Mouse (Mus musculus) right cerebral cortex, postnatal 36 days (tissue): ENCODE measurements around the gene Map4k4.

Experiments used
- DNase-seq, 2 experiments: peaks; one replicate each; pipeline ENCODE4 v3.0.0; 2022; ENCODE audit warnings: low spot score in 2 of 2, mixed read lengths in 1 of 2

Gene Map4k4

DNA sequence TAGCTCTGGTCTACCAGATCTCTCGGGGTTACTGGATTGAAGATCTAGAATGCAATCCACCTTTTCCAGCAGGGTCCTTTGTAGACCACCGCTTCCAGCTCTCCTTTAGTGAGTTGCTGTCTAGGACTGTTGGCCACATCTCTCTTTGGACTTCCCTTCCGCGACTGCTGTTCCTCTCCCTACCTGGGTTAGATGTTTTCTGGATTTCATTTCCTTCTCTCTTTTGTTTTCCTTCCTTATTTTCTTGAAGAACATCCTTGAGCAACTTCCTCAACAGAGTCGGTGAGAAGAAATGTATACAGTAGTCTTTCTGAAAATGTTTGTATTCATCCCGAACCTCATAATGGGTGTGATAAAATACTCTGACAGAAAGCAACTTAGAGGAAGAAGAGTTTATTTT is 137.1 kb downstream of the Map4k4 start:
- DNase-seq: no peak

DNA sequence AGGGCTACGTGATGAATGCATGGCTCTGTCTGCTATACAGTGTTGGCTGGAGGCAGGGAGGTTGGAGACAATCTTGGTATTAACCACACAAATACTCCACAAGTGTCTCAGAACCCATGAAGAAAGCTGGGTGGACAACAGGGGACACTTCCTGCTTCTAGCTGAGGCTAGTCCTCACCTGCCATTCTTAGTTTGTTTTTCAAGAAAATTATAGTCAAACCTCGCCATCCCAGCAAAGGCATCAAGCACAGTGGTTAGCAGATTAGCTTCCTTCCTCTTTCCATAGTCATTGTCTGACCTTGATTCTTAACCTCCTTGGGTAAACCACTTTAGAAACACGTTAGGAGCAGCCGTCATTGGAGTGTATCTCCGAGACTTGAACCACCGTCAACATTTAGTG is 145.0 kb downstream of the Map4k4 start:
- no peak for DNase-seq

DNA sequence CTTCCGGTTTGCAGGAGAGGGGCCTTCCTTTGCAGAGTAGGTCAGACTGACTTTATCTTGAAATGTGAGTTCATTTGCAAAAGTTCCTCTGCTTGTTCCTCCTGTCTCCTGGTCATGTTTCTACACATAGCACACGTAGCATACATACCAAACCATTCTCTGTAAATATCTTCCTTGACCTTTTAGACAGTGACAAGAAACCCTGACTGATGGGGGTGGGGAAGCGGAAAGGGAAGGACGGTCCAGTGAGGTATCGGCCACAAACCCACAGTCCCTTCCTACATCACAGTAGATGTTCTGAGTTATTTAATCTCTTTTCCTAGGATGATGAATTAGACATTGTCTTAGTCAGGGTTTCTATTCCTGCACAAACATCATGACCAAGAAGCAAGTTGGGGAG is 145.9 kb downstream of the Map4k4 start:
- DNase-seq: no peak

DNA sequence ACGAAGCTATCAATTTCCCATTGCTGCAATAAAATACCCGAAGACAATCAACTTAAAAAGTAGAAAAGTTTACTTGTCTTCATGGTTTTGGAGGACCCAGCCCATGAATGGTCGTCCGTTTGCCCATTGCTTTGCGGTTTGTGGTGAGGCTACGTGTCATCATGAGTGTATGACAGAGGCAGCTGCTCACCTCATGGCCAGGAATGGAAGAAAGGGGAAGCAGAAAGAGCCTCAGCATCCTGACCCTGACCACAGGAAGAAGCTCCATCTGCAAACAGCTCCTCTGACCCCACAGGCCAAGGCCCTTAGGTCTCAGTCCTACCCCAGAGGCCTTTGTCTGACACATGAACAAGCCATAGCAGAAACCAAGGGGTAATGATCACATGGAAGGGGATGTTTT is 150.4 kb downstream of the Map4k4 start:
- DNase-seq: no peak

DNA sequence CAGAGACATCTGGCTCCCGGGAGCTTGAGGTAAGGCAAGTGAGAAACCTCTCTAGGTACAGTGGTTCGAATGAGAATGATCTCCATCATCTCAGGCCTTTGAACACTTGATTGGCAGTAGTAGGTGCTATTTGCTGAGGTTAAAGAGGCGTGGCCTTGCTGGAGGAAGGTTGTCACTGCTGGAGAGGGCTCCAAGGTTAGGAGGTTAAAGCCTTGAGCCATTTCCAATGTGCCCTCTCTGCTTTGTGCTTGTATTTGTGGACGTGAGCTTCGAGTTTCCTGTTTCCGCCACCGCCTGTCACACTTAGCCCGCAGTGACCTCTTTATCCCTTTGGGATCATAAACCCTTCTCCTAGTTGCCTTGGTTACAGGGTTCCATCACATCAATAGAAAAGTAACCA is 151.4 kb downstream of the Map4k4 start:
- no peak for DNase-seq

DNA sequence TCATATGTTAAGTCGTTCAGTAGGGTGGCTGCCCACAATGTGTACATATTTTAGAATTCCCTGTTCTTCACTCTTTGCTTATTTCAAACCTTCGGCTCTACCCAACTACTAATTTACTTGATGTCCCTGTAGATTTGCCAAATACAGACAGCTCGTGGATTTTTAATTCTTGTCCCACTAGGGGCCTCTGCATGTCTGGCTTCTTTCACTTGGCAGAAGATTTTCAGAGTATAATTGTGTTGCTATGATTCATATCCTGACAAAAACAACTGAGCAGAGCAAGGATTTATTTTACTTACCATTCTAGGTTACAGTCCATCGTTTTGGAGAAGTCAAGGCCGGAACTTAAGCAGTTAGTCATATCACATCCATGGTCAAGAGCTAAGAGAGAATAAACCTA is 152.4 kb downstream of the Map4k4 start:
- DNase-seq: no peak

DNA sequence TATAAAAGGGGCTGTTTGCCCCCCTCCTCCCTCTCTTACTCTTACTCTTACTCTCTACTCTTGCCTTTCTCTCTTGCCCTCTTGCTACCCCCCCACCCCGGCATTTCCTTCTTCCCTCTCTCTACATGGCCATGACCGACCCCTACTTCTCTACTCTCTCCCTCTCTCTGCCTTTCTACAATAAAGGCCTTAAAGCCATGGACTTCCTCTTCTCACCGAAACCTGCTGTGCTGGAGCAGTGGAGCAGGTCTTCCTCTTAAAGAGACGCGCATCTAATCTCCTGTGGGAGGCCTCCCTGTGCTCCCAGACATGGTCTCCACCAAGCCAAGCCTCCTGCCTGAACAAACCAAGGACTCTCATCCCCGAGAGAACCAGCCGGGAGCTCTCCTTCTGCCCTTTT is 154.3 kb downstream of the Map4k4 start:
- DNase-seq: no peak

DNA sequence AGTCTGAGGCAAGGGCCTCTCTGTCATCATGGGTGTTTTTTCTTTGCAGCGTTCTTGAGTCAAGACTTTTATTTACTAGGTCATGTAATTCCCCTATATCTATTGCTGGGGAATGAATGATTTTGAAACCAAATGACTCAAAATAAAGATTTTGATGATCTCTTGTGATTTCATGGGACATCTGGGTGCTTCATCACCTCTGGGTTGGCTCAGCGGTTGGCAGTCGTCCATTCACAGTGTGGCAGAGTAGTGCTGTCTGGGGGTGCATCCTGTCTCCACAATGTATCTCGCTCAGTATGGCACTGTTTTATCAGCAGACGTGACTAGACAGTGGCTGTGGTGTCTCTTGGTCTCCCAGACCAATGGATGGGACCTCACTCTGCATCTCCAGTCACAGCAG is 155.2 kb downstream of the Map4k4 start:
- no peak for DNase-seq

DNA sequence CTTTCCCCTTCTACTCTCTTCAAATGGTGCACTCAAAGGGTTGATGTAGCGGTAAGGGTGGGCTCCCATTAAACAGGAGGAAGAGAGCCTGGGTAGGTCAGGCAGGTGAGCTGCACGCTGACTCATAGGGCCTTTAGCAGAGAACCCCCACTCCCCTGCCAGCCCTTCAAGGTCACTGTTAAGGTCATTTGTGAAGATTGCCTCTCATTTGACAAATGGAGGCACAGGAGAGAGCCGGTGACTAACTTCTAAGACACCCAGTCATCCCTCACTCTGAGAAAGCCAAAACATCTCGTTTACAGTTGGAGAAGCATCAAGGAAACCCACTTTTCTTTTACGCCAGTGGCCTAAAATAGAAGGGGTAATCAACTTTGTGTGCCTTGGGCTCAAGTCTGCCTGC is 156.6 kb downstream of the Map4k4 start:
- DNase-seq: no peak

DNA sequence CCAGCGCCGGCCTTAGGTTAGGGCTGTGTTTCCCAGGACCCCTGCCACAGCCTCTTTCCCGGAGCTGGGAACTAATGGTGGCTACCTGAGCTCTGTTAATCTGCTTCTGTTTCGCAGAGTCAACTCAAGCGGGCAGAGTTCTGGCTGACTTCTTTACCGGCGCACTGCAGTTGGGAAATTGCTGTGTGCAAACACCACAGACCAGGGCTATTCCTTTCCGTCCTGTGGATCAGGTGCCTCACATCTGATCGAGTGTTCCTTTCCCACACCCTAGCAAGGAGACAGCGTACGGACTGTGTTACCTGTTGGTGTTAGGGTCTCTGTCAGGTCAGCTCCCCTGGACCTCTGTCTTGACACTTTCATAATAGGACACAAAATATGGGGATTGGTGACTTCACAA is 157.3 kb downstream of the Map4k4 start:
- DNase-seq: no peak

DNA sequence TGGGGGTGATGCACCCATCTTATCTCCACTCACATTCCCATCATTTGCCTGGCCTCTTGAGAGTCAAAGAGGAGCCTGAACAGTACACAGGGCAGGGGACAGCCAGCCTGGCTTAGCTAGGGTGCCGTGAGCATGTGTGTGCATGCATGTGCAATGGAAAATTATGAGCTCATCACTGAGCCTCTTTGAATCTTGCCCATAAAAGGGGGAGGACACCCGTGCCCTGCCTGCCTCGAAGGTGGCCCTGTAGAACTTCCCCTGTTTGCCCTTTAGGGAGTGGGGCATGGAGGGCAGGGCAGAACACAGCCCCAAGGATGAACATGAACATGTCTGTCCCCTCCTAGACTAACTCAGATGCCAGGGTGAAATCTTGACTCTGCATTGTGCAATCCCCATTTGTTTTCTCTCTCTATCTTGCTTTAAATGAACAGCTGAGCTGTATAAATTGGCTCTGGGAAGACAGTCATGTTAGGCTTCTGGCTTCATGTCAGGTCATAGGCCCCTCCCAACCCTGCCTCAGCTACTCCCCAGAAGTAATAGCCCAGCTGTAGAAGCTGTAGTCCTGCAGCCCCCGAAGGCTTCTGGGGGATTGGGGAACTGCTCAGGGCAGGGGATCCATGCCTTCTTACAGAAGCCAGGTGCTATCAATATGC is 158.5 kb downstream of the Map4k4 start:
- DNase-seq: no peak

DNA sequence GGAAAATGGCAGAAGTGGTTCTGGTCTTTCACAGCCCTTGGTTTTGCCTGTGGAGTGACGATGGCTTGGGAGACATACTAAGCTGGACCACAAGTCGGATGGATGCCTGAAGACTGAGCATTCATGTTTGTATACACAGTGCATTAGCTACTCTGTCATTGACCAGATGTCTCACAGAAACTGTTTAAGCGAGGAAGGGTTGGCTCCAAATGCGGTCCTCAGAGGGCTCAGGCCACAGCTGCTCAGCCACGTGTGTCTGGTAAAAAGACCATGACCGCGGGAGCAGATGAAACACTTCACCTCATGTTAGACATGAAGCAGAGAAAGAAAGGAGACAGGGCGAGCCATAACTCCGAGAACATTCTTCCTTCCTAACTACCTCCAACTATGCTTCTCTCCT is 160.6 kb downstream of the Map4k4 start:
- no peak for DNase-seq

DNA sequence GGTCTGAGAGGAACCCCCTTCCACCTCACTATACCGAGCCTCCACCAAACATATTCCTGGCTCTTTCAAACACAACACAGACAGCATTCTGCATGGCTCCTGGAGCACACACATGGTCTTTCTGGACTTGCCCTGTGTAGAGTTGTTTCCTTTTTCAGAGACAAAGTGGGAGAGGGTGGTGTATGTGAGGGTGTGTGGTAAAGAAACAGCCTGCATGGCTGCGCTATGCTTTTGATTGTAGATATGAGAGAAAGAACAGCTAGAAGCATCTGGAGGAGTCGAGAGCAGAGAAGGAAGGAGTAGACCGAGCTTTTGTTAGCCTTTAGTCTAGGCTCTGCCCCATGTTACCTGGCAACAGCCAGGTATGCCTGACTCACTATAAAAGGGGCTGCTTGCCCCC is 162.7 kb downstream of the Map4k4 start:
- no peak for DNase-seq

DNA sequence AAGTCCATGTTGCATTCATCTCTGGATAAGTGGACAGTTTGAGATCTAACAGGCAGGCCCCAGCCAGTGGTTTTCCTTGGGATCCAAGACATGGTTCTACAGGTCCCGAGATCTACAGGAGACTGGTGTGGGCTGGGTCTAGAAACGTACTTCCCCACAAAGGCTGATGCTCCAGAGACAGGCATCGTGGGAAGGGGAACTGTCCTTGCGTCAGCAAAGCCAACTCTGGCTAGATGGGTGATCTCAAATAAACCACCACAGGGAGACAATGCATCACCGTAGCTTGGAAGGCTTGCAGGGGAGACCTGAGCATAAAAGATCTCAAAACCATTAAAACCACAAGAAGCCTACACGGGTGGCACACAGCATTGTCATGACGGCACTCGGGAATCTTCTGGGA is 163.8 kb downstream of the Map4k4 start:
- DNase-seq: no peak

DNA sequence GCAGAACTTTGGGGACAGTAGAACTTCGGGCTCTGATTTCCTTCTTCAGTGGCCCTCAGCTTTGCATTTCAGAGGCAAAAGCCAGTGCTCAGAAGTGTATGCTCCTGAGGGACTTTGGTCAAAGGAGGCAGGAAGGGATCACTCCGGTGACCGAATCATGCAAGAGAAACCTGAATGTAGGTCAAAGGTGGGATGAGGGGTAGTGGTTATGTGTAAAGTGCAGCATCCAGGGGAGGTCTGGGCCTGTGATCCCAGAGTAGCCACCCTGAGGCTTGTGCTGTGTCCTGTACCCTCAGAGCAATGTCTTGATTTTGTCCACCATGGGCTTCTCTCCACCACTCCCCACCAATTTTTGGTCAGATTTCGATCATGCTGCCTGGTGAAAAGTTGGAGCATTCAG is 171.8 kb downstream of the Map4k4 start:
- no peak for DNase-seq

DNA sequence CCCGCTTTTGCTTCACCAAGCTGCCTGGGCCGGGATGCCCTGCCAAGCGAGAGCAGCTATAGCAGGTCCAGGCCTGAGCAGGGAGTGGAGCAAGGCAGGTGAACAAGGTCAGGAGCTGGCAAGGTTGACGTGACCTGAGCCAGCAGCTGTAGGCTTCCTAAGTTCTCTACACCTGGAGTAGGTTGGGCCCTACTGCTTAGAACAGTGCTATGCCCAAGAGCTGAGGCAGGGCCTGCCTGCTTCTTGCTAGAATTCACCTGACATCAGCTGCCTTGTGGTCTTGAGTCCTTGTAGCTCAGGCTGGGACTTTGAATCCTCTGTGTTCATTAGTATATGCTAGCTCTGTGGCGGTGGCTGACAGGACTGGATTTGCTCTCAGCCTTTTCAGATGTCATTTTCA is 173.1 kb downstream of the Map4k4 start, which contains the start of gene Il1r2:
Gene Il1r2 (plus strand): TSS at position 301 of the 400 bp plus-strand sequence.
- no peak for DNase-seq
